Mouse (Mus musculus) E14TG2a.4 (cell line): ENCODE data around the gene Ndufb7.
A peak's percentile ranks its signal among the peaks of the same experiment; 100 is the strongest.

Experiments
- H3K27me3 ChIP-seq: 2 replicates; pipeline ENCODE4 v1.6.1; 2014; ENCODE audit warnings: low read length, control low read depth; ENCODE audit not compliant: insufficient read depth
- H3K36me3 ChIP-seq: 2 replicates; pipeline ENCODE4 v1.6.1; 2014; ENCODE audit warnings: low read length, control low read depth; ENCODE audit not compliant: insufficient read depth
- H3K4me1 ChIP-seq: replicated peaks from 2 replicates; pipeline ENCODE4 v1.6.1; 2014; ENCODE audit warnings: low read depth, low read length, control low read depth
- H3K4me3 ChIP-seq: replicated peaks from 2 replicates; pipeline ENCODE4 v1.5.1; 2014; ENCODE audit warnings: mild to moderate bottlenecking, low read length
- H3K9me3 ChIP-seq: 2 replicates; pipeline ENCODE4 v1.6.1; 2014; ENCODE audit warnings: low read length, control low read depth
- CTCF ChIP-seq: conservative IDR thresholded peaks from 2 replicates; pipeline ENCODE4 v1.5.1; 2014; ENCODE audit warnings: low read length
- NANOG ChIP-seq: IDR thresholded peaks from 2 replicates; pipeline ENCODE4 v1.6.1; 2014; ENCODE audit warnings: borderline replicate concordance, low read length, mixed read lengths
- POU5F1 ChIP-seq: IDR thresholded peaks from 2 replicates; pipeline ENCODE4 v1.6.1; 2014; ENCODE audit warnings: low read length, borderline replicate concordance

The Ndufb7 gene

GRCm38 (mm10) chr8:83608398-83608829 is 41.9 kb downstream of the Ndufb7 start:
- no peak for TF ChIP-seq CTCF
- H3K4me1 ChIP-seq = peaks cover 64% of the 10 kb centered on the region

GRCm38 (mm10) chr8:83609086-83609485 is 42.6 kb downstream of the Ndufb7 start:
- peak overlapping the region; percentile 93 for H3K4me3 ChIP-seq
- TF ChIP-seq NANOG = no peak
- no peak for TF ChIP-seq CTCF
- TF ChIP-seq POU5F1 = no peak
- peaks cover 63% of the 10 kb centered on the region for H3K4me1 ChIP-seq
- no peaks in the 10 kb centered on the region for H3K9me3 ChIP-seq
- peaks cover 51% of the 10 kb centered on the region for H3K36me3 ChIP-seq
- no peaks in the 10 kb centered on the region for H3K27me3 ChIP-seq

More at GRCm38 (mm10) chr8:83608398-83608829, 41.9 kb downstream of the Ndufb7 start:
- Histone ChIP-seq H3K9me3 (no peaks in the 10 kb centered on the region), H3K27me3 (no peaks in the 10 kb centered on the region), H3K4me3 (peak overlapping the region; percentile 93), H3K36me3 (peaks cover 44% of the 10 kb centered on the region)

GRCm38 (mm10) chr8:83609547-83610180 is 43.2 kb downstream of the Ndufb7 start:
- no peaks in the 10 kb centered on the region for H3K27me3 ChIP-seq
- TF ChIP-seq CTCF = no peak
- no peak for TF ChIP-seq NANOG
- TF ChIP-seq POU5F1 = no peak
- peaks cover 54% of the 10 kb centered on the region for H3K36me3 ChIP-seq
- H3K4me3 ChIP-seq = peak overlapping the region; percentile 93
- H3K4me1 ChIP-seq = peaks cover 57% of the 10 kb centered on the region
- no peaks in the 10 kb centered on the region for H3K9me3 ChIP-seq

GRCm38 (mm10) chr8:83611921-83612320 is 45.5 kb downstream of the Ndufb7 start:
- no peaks in the 10 kb centered on the region for H3K9me3 ChIP-seq
- no peak overlapping the region for H3K4me3 ChIP-seq
- TF ChIP-seq POU5F1 (no peak), CTCF (no peak), NANOG (no peak)

GRCm38 (mm10) chr8:83613695-83614094 is 47.2 kb downstream of the Ndufb7 start:
- TF ChIP-seq NANOG (no peak), POU5F1 (no peak), CTCF (no peak)

More at GRCm38 (mm10) chr8:83611921-83612320, 45.5 kb downstream of the Ndufb7 start:
- Histone ChIP-seq H3K4me1 (peaks cover 36% of the 10 kb centered on the region), H3K27me3 (no peaks in the 10 kb centered on the region), H3K36me3 (peaks cover 54% of the 10 kb centered on the region)

GRCm38 (mm10) chr8:83616625-83617024 is 50.2 kb downstream of the Ndufb7 start:
- TF ChIP-seq NANOG (no peak), CTCF (no peak), POU5F1 (no peak)

More at GRCm38 (mm10) chr8:83613695-83614094, 47.2 kb downstream of the Ndufb7 start:
- Histone ChIP-seq H3K4me3 (no peak overlapping the region), H3K27me3 (no peaks in the 10 kb centered on the region), H3K36me3 (peaks cover 54% of the 10 kb centered on the region), H3K9me3 (no peaks in the 10 kb centered on the region), H3K4me1 (peaks cover 31% of the 10 kb centered on the region)

GRCm38 (mm10) chr8:83617111-83617510 is 50.6 kb downstream of the Ndufb7 start:
- Histone ChIP-seq H3K4me1 (peaks cover 4% of the 10 kb centered on the region), H3K36me3 (peaks cover 23% of the 10 kb centered on the region), H3K27me3 (no peaks in the 10 kb centered on the region), H3K4me3 (no peak overlapping the region), H3K9me3 (no peaks in the 10 kb centered on the region)
- TF ChIP-seq NANOG = no peak
- no peak for TF ChIP-seq CTCF
- TF ChIP-seq POU5F1 = no peak

More at GRCm38 (mm10) chr8:83616625-83617024, 50.2 kb downstream of the Ndufb7 start:
- Histone ChIP-seq H3K9me3 (no peaks in the 10 kb centered on the region), H3K4me1 (peaks cover 4% of the 10 kb centered on the region; the same call in 1 of the 2 replicates), H3K36me3 (peaks cover 28% of the 10 kb centered on the region), H3K27me3 (no peaks in the 10 kb centered on the region), H3K4me3 (no peak overlapping the region)

- Histone ChIP-seq H3K4me3 (no peak overlapping the region), H3K9me3 (no peaks in the 10 kb centered on the region), H3K27me3 (no peaks in the 10 kb centered on the region; the same call in 1 of the 2 replicates), H3K4me1 (peaks cover 10% of the 10 kb centered on the region), H3K36me3 (peaks cover 8% of the 10 kb centered on the region)
- TF ChIP-seq NANOG = no peak
- no peak for TF ChIP-seq POU5F1
- TF ChIP-seq CTCF = no peak
These were observed 52.1 kb downstream of the Ndufb7 start for GRCm38 (mm10) chr8:83618566-83618965.
